Mouse (Mus musculus): ENCODE results near the gene Agpat1. TPM values are rescaled to one million over a fixed set of nuclear protein-coding genes. Genes with fewer than 3 reads are reported as not detected.

Gene Agpat1
- total RNA-seq, 2 experiments from 2014 or later: 10.3 to 12.6 TPM

Other genes with a start within 250 kb of the Agpat1 start
- gene Btnl2, start 249.4 kb upstream of the Agpat1 start, total RNA-seq (2015; ENCODE audit: low replicate concordance): not detected in 2 replicates
- gene Btnl2, start 249.4 kb upstream of the Agpat1 start, total RNA-seq (2017; ENCODE audit: low replicate concordance): not detected in 2 replicates
- gene Btnl1, start 227.1 kb upstream of the Agpat1 start, total RNA-seq (2015; ENCODE audit: low replicate concordance): not detected in 2 replicates
- not detected in 2 replicates for gene Btnl1, start 227.1 kb upstream of the Agpat1 start, total RNA-seq (2017; ENCODE audit: low replicate concordance)
- not detected in 2 replicates for gene BC051142, start 205.4 kb upstream of the Agpat1 start, total RNA-seq (2015; ENCODE audit: low replicate concordance)
- gene BC051142, start 205.4 kb upstream of the Agpat1 start, total RNA-seq (2017; ENCODE audit: low replicate concordance): not detected in 2 replicates
- not detected in 2 replicates for gene Btnl4, start 126.9 kb upstream of the Agpat1 start, total RNA-seq (2015; ENCODE audit: low replicate concordance)
- 0.51 TPM in 1 of 2 replicates, not detected in the other for gene Btnl4, start 126.9 kb upstream of the Agpat1 start, total RNA-seq (2017; ENCODE audit: low replicate concordance)
- gene Btnl6, start 86.9 kb upstream of the Agpat1 start, total RNA-seq (2015; ENCODE audit: low replicate concordance): not detected in 2 replicates
- gene Btnl6, start 86.9 kb upstream of the Agpat1 start, total RNA-seq (2017; ENCODE audit: low replicate concordance): 0.39 and 0.61 TPM in 2 replicates
- gene Notch4, start 40.0 kb upstream of the Agpat1 start, total RNA-seq (2015; ENCODE audit: low replicate concordance): under 0.01 TPM in 1 of 2 replicates, not detected in the other
- not detected in 2 replicates for gene Notch4, start 40.0 kb upstream of the Agpat1 start, total RNA-seq (2017; ENCODE audit: low replicate concordance)
- gene Gpsm3, start 14.5 kb upstream of the Agpat1 start, total RNA-seq (2015; ENCODE audit: low replicate concordance): 21.8 and 24.1 TPM in 2 replicates
- gene Gpsm3, start 14.5 kb upstream of the Agpat1 start, total RNA-seq (2017; ENCODE audit: low replicate concordance): 4.9 and 22.2 TPM in 2 replicates
- gene Pbx2, start 13.0 kb upstream of the Agpat1 start, total RNA-seq (2015; ENCODE audit: low replicate concordance): 8.3 and 9.2 TPM in 2 replicates
- 8.7 and 19.7 TPM in 2 replicates for gene Pbx2, start 13.0 kb upstream of the Agpat1 start, total RNA-seq (2017; ENCODE audit: low replicate concordance)
- gene Ager, start 6.4 kb upstream of the Agpat1 start, total RNA-seq (2015; ENCODE audit: low replicate concordance): 0.84 and 1.1 TPM in 2 replicates
- gene Ager, start 6.4 kb upstream of the Agpat1 start, total RNA-seq (2017; ENCODE audit: low replicate concordance): 1.7 TPM in 1 of 2 replicates, not detected in the other
- 39.4 and 63.8 TPM in 2 replicates for gene Rnf5, start 572 bp upstream of the Agpat1 start, total RNA-seq (2015; ENCODE audit: low replicate concordance)
- 16.6 and 24.9 TPM in 2 replicates for gene Rnf5, start 572 bp upstream of the Agpat1 start, total RNA-seq (2017; ENCODE audit: low replicate concordance)
- gene Egfl8, start 11.7 kb downstream of the Agpat1 start, total RNA-seq (2015; ENCODE audit: low replicate concordance): 3.2 TPM in 1 of 2 replicates, not detected in the other
- not detected in 2 replicates for gene Egfl8, start 11.7 kb downstream of the Agpat1 start, total RNA-seq (2017; ENCODE audit: low replicate concordance)
- gene Ppt2, start 24.2 kb downstream of the Agpat1 start, total RNA-seq (2015; ENCODE audit: low replicate concordance): 6.7 and 13.0 TPM in 2 replicates
- 3.2 and 4.0 TPM in 2 replicates for gene Ppt2, start 24.2 kb downstream of the Agpat1 start, total RNA-seq (2017; ENCODE audit: low replicate concordance)
- not detected in 2 replicates for gene Prrt1, start 25.3 kb downstream of the Agpat1 start, total RNA-seq (2015; ENCODE audit: low replicate concordance)
- not detected in 2 replicates for gene Prrt1, start 25.3 kb downstream of the Agpat1 start, total RNA-seq (2017; ENCODE audit: low replicate concordance)
- gene Fkbpl, start 40.5 kb downstream of the Agpat1 start, total RNA-seq (2015; ENCODE audit: low replicate concordance): 2.5 TPM in 1 of 2 replicates, not detected in the other
- 2.6 and 4.9 TPM in 2 replicates for gene Fkbpl, start 40.5 kb downstream of the Agpat1 start, total RNA-seq (2017; ENCODE audit: low replicate concordance)
- gene Atf6b, start 42.9 kb downstream of the Agpat1 start, total RNA-seq (2015; ENCODE audit: low replicate concordance): 5.4 and 8.3 TPM in 2 replicates
- 2.6 and 5.0 TPM in 2 replicates for gene Atf6b, start 42.9 kb downstream of the Agpat1 start, total RNA-seq (2017; ENCODE audit: low replicate concordance)
- gene Tnxb, start 66.3 kb downstream of the Agpat1 start, total RNA-seq (2015; ENCODE audit: low replicate concordance): not detected in 2 replicates
- gene Tnxb, start 66.3 kb downstream of the Agpat1 start, total RNA-seq (2017; ENCODE audit: low replicate concordance): not detected in 2 replicates
- gene C4b, start 139.6 kb downstream of the Agpat1 start, total RNA-seq (2015; ENCODE audit: low replicate concordance): 0.36 TPM in 1 of 2 replicates, not detected in the other
- under 0.01 and 2.1 TPM in 2 replicates for gene C4b, start 139.6 kb downstream of the Agpat1 start, total RNA-seq (2017; ENCODE audit: low replicate concordance)
- not detected in 2 replicates for gene Cyp21a1, start 200.3 kb downstream of the Agpat1 start, total RNA-seq (2015; ENCODE audit: low replicate concordance)
- not detected in 2 replicates for gene Cyp21a1, start 200.3 kb downstream of the Agpat1 start, total RNA-seq (2017; ENCODE audit: low replicate concordance)
- 12.6 and 18.0 TPM in 2 replicates for gene Stk19, start 232.7 kb downstream of the Agpat1 start, total RNA-seq (2015; ENCODE audit: low replicate concordance)
- gene Stk19, start 232.7 kb downstream of the Agpat1 start, total RNA-seq (2017; ENCODE audit: low replicate concordance): 20.5 and 22.2 TPM in 2 replicates
- gene Dxo, start 232.8 kb downstream of the Agpat1 start, total RNA-seq (2015; ENCODE audit: low replicate concordance): 49.4 and 52.0 TPM in 2 replicates
- gene Dxo, start 232.8 kb downstream of the Agpat1 start, total RNA-seq (2017; ENCODE audit: low replicate concordance): 13.4 and 26.7 TPM in 2 replicates
- gene Skiv2l, start 245.9 kb downstream of the Agpat1 start, total RNA-seq (2015; ENCODE audit: low replicate concordance): 11.3 and 25.6 TPM in 2 replicates
- gene Skiv2l, start 245.9 kb downstream of the Agpat1 start, total RNA-seq (2017; ENCODE audit: low replicate concordance): 48.5 and 60.0 TPM in 2 replicates
- 31.9 and 52.3 TPM in 2 replicates for gene Nelfe, start 246.1 kb downstream of the Agpat1 start, total RNA-seq (2015; ENCODE audit: low replicate concordance)
- 18.5 and 30.7 TPM in 2 replicates for gene Nelfe, start 246.1 kb downstream of the Agpat1 start, total RNA-seq (2017; ENCODE audit: low replicate concordance)

Measured in erythroid progenitor cell, adult 5-6 weeks (primary cell).